Mouse (Mus musculus) small intestine, adult 10 weeks (tissue): ENCODE results near the gene Rtl10. TPM values are rescaled to one million over a fixed set of nuclear protein-coding genes. Genes with fewer than 3 reads are reported as not detected.

Experiments
- polyA plus RNA-seq: library from polyadenylated mRNA; stranded (reverse); fragments of 350-450 nt; fragmentation: Illumina TruSeq; extraction: RNeasy Lipid Tissue Mini Kit (QIAGEN cat#74804); gene quantifications from one replicate; pipeline ENCODE4 v1.2.3, GENCODE M21; 2014; ENCODE audit warnings: low replicate concordance

Rtl10 gene
- not detected for polyA plus RNA-seq

DNA sequence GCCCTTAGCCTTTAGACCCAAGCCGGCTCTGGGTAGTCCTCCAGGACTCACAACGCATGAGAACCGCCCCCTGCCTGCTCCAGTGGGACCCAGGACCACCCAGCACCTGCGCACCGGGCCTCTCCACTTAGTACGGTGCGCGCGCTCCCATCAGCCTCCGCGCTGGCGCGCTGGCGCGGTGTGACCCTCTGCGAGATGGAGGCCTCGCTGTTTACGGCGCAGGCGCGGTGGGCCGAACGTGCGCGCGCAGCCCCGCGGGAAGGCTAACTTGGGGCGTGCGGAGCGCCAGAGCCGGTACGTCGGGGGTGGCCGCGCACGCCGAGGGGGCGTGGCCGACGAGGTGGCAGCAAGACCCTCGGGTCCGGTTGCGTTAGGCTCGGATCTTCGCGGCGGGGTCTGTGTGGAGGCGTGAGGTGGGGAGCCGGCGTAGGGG lies at the start of gene Rtl10, which contains the start of gene Gnb1l:
Gene Rtl10, plus strand, starts transcription at position 344 of the 433 bp plus-strand sequence.
Gene Gnb1l, plus strand, starts transcription at position 156 of the 433 bp plus-strand sequence.

Other genes starting within 250 kb of the Rtl10 start
- gene Gm49776, start 240.6 kb upstream of the Rtl10 start, polyA plus RNA-seq, result not detected
- gene Dgcr8, start 209.7 kb upstream of the Rtl10 start, polyA plus RNA-seq, result 23.3 TPM
- 8.9 TPM for gene Tango2, start 150.8 kb upstream of the Rtl10 start, polyA plus RNA-seq
- gene Arvcf, start 150.7 kb upstream of the Rtl10 start, polyA plus RNA-seq, result not detected
- gene Txnrd2, start 72.5 kb upstream of the Rtl10 start, polyA plus RNA-seq, result 1.2 TPM
- 5.1 TPM for gene Comt, start 72.0 kb upstream of the Rtl10 start, polyA plus RNA-seq
- 0.59 TPM for gene Gnb1l, start 188 bp upstream of the Rtl10 start, polyA plus RNA-seq
- not detected for gene Tbx1, start 91.8 kb downstream of the Rtl10 start, polyA plus RNA-seq
- gene Gp1bb, start 123.5 kb downstream of the Rtl10 start, polyA plus RNA-seq, result not detected
- gene Gm49601, start 127.5 kb downstream of the Rtl10 start, polyA plus RNA-seq, result not detected
- 2.1 TPM for gene Sept5, start 131.1 kb downstream of the Rtl10 start, polyA plus RNA-seq